Mouse (Mus musculus): ENCODE measurements around the gene Eml2. TPM values are rescaled to one million over a fixed set of nuclear protein-coding genes. Genes with fewer than 3 reads are reported as not detected.

Gene Eml2
- 0.76 TPM for polyA plus RNA-seq (2014; fragmentation: Illumina TruSeq; extraction: RNeasy Lipid Tissue Mini Kit (QIAGEN cat#74804); ENCODE audit: low read depth, low replicate concordance)

GRCm38 (mm10) chr7:19175708-19176515 lies at the start of gene Eml2:
TSS of gene Eml2 (plus strand) at chr7:19176421.

GRCm38 (mm10) chr7:19148875-19149541 lies 27.2 kb upstream of the Eml2 start, which contains the start of gene Qpctl:
TSS of gene Qpctl (minus strand) at chr7:19149291.

GRCm38 (mm10) chr7:19149626-19150025 lies 26.6 kb upstream of the Eml2 start, which contains the start of gene Snrpd2:
TSS of gene Snrpd2 (plus strand) at chr7:19149722.

GRCm38 (mm10) chr7:19165656-19166423 lies 10.4 kb upstream of the Eml2 start, which contains the start of gene Gipr:
TSS of gene Gipr (minus strand) at chr7:19166127.

GRCm38 (mm10) chr7:19211996-19212755 lies 36.0 kb downstream of the Eml2 start, which contains the start of gene Gpr4:
TSS of gene Gpr4 (plus strand) at chr7:19212538.

GRCm38 (mm10) chr7:19227883-19228792 lies 51.9 kb downstream of the Eml2 start, which contains the start of gene Opa3:
TSS of gene Opa3 (plus strand) at chr7:19228334.

Other genes starting within 250 kb of the Eml2 start
- gene Nanos2, start 189.0 kb upstream of the Eml2 start, polyA plus RNA-seq (2014; fragmentation: Illumina TruSeq; extraction: RNeasy Lipid Tissue Mini Kit (QIAGEN cat#74804); ENCODE audit: low read depth, low replicate concordance): not detected
- gene Mypop, start 185.2 kb upstream of the Eml2 start, polyA plus RNA-seq (2014; fragmentation: Illumina TruSeq; extraction: RNeasy Lipid Tissue Mini Kit (QIAGEN cat#74804); ENCODE audit: low read depth, low replicate concordance): not detected
- 1.6 TPM for gene Irf2bp1, start 172.4 kb upstream of the Eml2 start, polyA plus RNA-seq (2014; fragmentation: Illumina TruSeq; extraction: RNeasy Lipid Tissue Mini Kit (QIAGEN cat#74804); ENCODE audit: low read depth, low replicate concordance)
- gene Foxa3, start 152.9 kb upstream of the Eml2 start, polyA plus RNA-seq (2014; fragmentation: Illumina TruSeq; extraction: RNeasy Lipid Tissue Mini Kit (QIAGEN cat#74804); ENCODE audit: low read depth, low replicate concordance): 20.9 TPM
- gene Sympk, start 152.0 kb upstream of the Eml2 start, polyA plus RNA-seq (2014; fragmentation: Illumina TruSeq; extraction: RNeasy Lipid Tissue Mini Kit (QIAGEN cat#74804); ENCODE audit: low read depth, low replicate concordance): 4.3 TPM
- gene Rsph6a, start 121.7 kb upstream of the Eml2 start, polyA plus RNA-seq (2014; fragmentation: Illumina TruSeq; extraction: RNeasy Lipid Tissue Mini Kit (QIAGEN cat#74804); ENCODE audit: low read depth, low replicate concordance): not detected
- gene Dmwd, start 100.2 kb upstream of the Eml2 start, polyA plus RNA-seq (2014; fragmentation: Illumina TruSeq; extraction: RNeasy Lipid Tissue Mini Kit (QIAGEN cat#74804); ENCODE audit: low read depth, low replicate concordance): not detected
- 12.7 TPM for gene Dmpk, start 92.6 kb upstream of the Eml2 start, polyA plus RNA-seq (2014; fragmentation: Illumina TruSeq; extraction: RNeasy Lipid Tissue Mini Kit (QIAGEN cat#74804); ENCODE audit: low read depth, low replicate concordance)
- gene Six5, start 81.8 kb upstream of the Eml2 start, polyA plus RNA-seq (2014; fragmentation: Illumina TruSeq; extraction: RNeasy Lipid Tissue Mini Kit (QIAGEN cat#74804); ENCODE audit: low read depth, low replicate concordance): 1.1 TPM
- not detected for gene Gm4969, start 58.1 kb upstream of the Eml2 start, polyA plus RNA-seq (2014; fragmentation: Illumina TruSeq; extraction: RNeasy Lipid Tissue Mini Kit (QIAGEN cat#74804); ENCODE audit: low read depth, low replicate concordance)
- gene Fbxo46, start 56.6 kb upstream of the Eml2 start, polyA plus RNA-seq (2014; fragmentation: Illumina TruSeq; extraction: RNeasy Lipid Tissue Mini Kit (QIAGEN cat#74804); ENCODE audit: low read depth, low replicate concordance): 0.60 TPM
- 7.0 TPM for gene Qpctl, start 27.1 kb upstream of the Eml2 start, polyA plus RNA-seq (2014; fragmentation: Illumina TruSeq; extraction: RNeasy Lipid Tissue Mini Kit (QIAGEN cat#74804); ENCODE audit: low read depth, low replicate concordance)
- 2.1 TPM for gene Snrpd2, start 26.7 kb upstream of the Eml2 start, polyA plus RNA-seq (2014; fragmentation: Illumina TruSeq; extraction: RNeasy Lipid Tissue Mini Kit (QIAGEN cat#74804); ENCODE audit: low read depth, low replicate concordance)
- 0.44 TPM for gene Gipr, start 10.3 kb upstream of the Eml2 start, polyA plus RNA-seq (2014; fragmentation: Illumina TruSeq; extraction: RNeasy Lipid Tissue Mini Kit (QIAGEN cat#74804); ENCODE audit: low read depth, low replicate concordance)
- gene Gpr4, start 36.1 kb downstream of the Eml2 start, polyA plus RNA-seq (2014; fragmentation: Illumina TruSeq; extraction: RNeasy Lipid Tissue Mini Kit (QIAGEN cat#74804); ENCODE audit: low read depth, low replicate concordance): 0.76 TPM
- gene Opa3, start 51.9 kb downstream of the Eml2 start, polyA plus RNA-seq (2014; fragmentation: Illumina TruSeq; extraction: RNeasy Lipid Tissue Mini Kit (QIAGEN cat#74804); ENCODE audit: low read depth, low replicate concordance): 12.0 TPM
- gene Vasp, start 95.4 kb downstream of the Eml2 start, polyA plus RNA-seq (2014; fragmentation: Illumina TruSeq; extraction: RNeasy Lipid Tissue Mini Kit (QIAGEN cat#74804); ENCODE audit: low read depth, low replicate concordance): 121 TPM
- not detected for gene Ppm1n, start 103.6 kb downstream of the Eml2 start, polyA plus RNA-seq (2014; fragmentation: Illumina TruSeq; extraction: RNeasy Lipid Tissue Mini Kit (QIAGEN cat#74804); ENCODE audit: low read depth, low replicate concordance)
- 1.6 TPM for gene Rtn2, start 106.2 kb downstream of the Eml2 start, polyA plus RNA-seq (2014; fragmentation: Illumina TruSeq; extraction: RNeasy Lipid Tissue Mini Kit (QIAGEN cat#74804); ENCODE audit: low read depth, low replicate concordance)
- gene Fosb, start 133.6 kb downstream of the Eml2 start, polyA plus RNA-seq (2014; fragmentation: Illumina TruSeq; extraction: RNeasy Lipid Tissue Mini Kit (QIAGEN cat#74804); ENCODE audit: low read depth, low replicate concordance): 1.4 TPM
- gene Ercc1, start 168.4 kb downstream of the Eml2 start, polyA plus RNA-seq (2014; fragmentation: Illumina TruSeq; extraction: RNeasy Lipid Tissue Mini Kit (QIAGEN cat#74804); ENCODE audit: low read depth, low replicate concordance): 0.63 TPM
- gene Cd3eap, start 183.1 kb downstream of the Eml2 start, polyA plus RNA-seq (2014; fragmentation: Illumina TruSeq; extraction: RNeasy Lipid Tissue Mini Kit (QIAGEN cat#74804); ENCODE audit: low read depth, low replicate concordance): 0.95 TPM
- not detected for gene Ppp1r13l, start 183.3 kb downstream of the Eml2 start, polyA plus RNA-seq (2014; fragmentation: Illumina TruSeq; extraction: RNeasy Lipid Tissue Mini Kit (QIAGEN cat#74804); ENCODE audit: low read depth, low replicate concordance)
- 1.1 TPM for gene Ercc2, start 205.6 kb downstream of the Eml2 start, polyA plus RNA-seq (2014; fragmentation: Illumina TruSeq; extraction: RNeasy Lipid Tissue Mini Kit (QIAGEN cat#74804); ENCODE audit: low read depth, low replicate concordance)
- not detected for gene Klc3, start 227.7 kb downstream of the Eml2 start, polyA plus RNA-seq (2014; fragmentation: Illumina TruSeq; extraction: RNeasy Lipid Tissue Mini Kit (QIAGEN cat#74804); ENCODE audit: low read depth, low replicate concordance)
- not detected for gene Ckm, start 228.4 kb downstream of the Eml2 start, polyA plus RNA-seq (2014; fragmentation: Illumina TruSeq; extraction: RNeasy Lipid Tissue Mini Kit (QIAGEN cat#74804); ENCODE audit: low read depth, low replicate concordance)